ENCODE assay signal across 9 mouse cellular contexts in genomic region chr8:93011439-93011838, GRCm38 (mm10). TPM values are rescaled to one million over a fixed set of nuclear protein-coding genes. Genes with fewer than 3 reads are reported as not detected.
A peak's percentile ranks its signal among the peaks of the same experiment; 100 is the strongest.
DNase-seq lines count a peak whose midpoint lies in the region; ATAC-seq and TF ChIP-seq lines count a peak whose summit lies in the region.
"Had no signal": no experiment of that assay in that cellular context is flagged by ENCODE, and none has a peak within 500 bp of the region (broad histone marks: within the 10 kb centered on the region; RNA-seq: fewer than 3 reads in every experiment).

No protein-coding gene starts in this region.

- no peaks in the 10 kb centered on the region for H3K4me1 ChIP-seq in forebrain, postnatal 0 days (ENCODE audit: insufficient read depth)
- no peaks in the 10 kb centered on the region for H3K4me1 ChIP-seq in hindbrain, embryonic 11.5 days (replicated peaks; ENCODE audit: control insufficient read depth, insufficient read depth, low read length)

- peak; percentile 84 for ATAC-seq in forebrain, postnatal 0 days
- ATAC-seq in hindbrain, embryonic 11.5 days (ENCODE audit: low FRiP score) = peak; percentile 72; the same call in 1 of the 2 replicates

- H3K9ac ChIP-seq in forebrain, postnatal 0 days = no peak overlapping the region
- H3K9ac ChIP-seq in hindbrain, embryonic 11.5 days (ENCODE audit: low read depth, low read length) = no peak overlapping the region

- no peaks in the 10 kb centered on the region for H3K36me3 ChIP-seq in forebrain, postnatal 0 days (ENCODE audit: insufficient read depth)
- H3K36me3 ChIP-seq in hindbrain, embryonic 11.5 days (ENCODE audit: control insufficient read depth, insufficient read depth, low read length) = no peaks in the 10 kb centered on the region

- no peak overlapping the region for H3K27ac ChIP-seq in forebrain, postnatal 0 days (ENCODE audit: low read depth, low read length)
- H3K27ac ChIP-seq in hindbrain, embryonic 11.5 days (ENCODE audit: low read depth, low read length) = no peak overlapping the region

- WGBS in forebrain, postnatal 0 days = 6% methylated on average over 9 of the region's 9 CpGs
- WGBS in hindbrain, embryonic 11.5 days = 13% methylated on average over 9 of the region's 9 CpGs

- no peaks in the 10 kb centered on the region for H3K9me3 ChIP-seq in forebrain, postnatal 0 days (ENCODE audit: low read length)
- H3K9me3 ChIP-seq in hindbrain, embryonic 11.5 days (ENCODE audit: control insufficient read depth, low read length) = no peaks in the 10 kb centered on the region

- peak; percentile 98 for TF ChIP-seq CTCF in forebrain, postnatal 0 days (IDR thresholded peaks at IDR 0.05; ENCODE audit: low read depth)

- peak; percentile 4 for DNase-seq in MEL-GATA-1-ER (ENCODE audit: extremely low read depth, low read depth)
- DNase-seq in cerebellum, adult 11 months = peak; percentile 61
- DNase-seq in forebrain, postnatal 0 days = peak; percentile 92
- peak; percentile 96 for DNase-seq in hindbrain, embryonic 11.5 days (ENCODE audit: low spot score)
- DNase-seq in layer of hippocampus, postnatal 10 days (ENCODE audit: low spot score in 2 of 2) = peak; percentile 93
- peak; percentile 91 for DNase-seq in lung, postnatal 36 days
- peak; percentile 83 for DNase-seq in retina, postnatal 7 days (ENCODE audit: low read depth, low spot score)
- peak; percentile 85 for DNase-seq in urinary bladder, postnatal 25 days (ENCODE audit: low spot score)

- H3K27me3 ChIP-seq in forebrain, postnatal 0 days (ENCODE audit: insufficient read depth, low read length) = no peaks in the 10 kb centered on the region
- no peaks in the 10 kb centered on the region for H3K27me3 ChIP-seq in hindbrain, embryonic 11.5 days (ENCODE audit: control insufficient read depth, insufficient read depth, low read length)

- H3K4me2 ChIP-seq in forebrain, postnatal 0 days (ENCODE audit: low read depth) = no peak overlapping the region
- H3K4me2 ChIP-seq in hindbrain, embryonic 11.5 days (replicated peaks; ENCODE audit: low read depth, low read length) = no peak overlapping the region

- H3K4me3 ChIP-seq in forebrain, postnatal 0 days (ENCODE audit: low read depth, low read length) = no peak overlapping the region
- H3K4me3 ChIP-seq in hindbrain, embryonic 11.5 days (ENCODE audit: low read depth, low read length) = no peak overlapping the region

RNA-seq across cellular contexts. Expression of gene Ces1a, which starts 36.6 kb away (rescaled TPM):
- total RNA-seq in forebrain, postnatal 0 days (2014; rRNA removed) = not detected in 2 replicates
- not detected in 2 replicates for polyA plus RNA-seq in forebrain, postnatal 0 days (2015; fragmentation: Nextera tagmentation; extraction: Ambion mirVana)
- not detected in 2 replicates for polyA plus RNA-seq in hindbrain, embryonic 11.5 days (2014; fragmentation: Nextera tagmentation; extraction: Ambion mirVana)
- total RNA-seq in layer of hippocampus, postnatal 10 days (2021) = not detected
- polyA plus RNA-seq: heart, embryonic 14.5 days had no signal

RNA-seq across cellular contexts. Expression of gene Slc6a2, which starts 51.6 kb away (rescaled TPM):
- 0.08 TPM in 1 of 2 replicates, not detected in the other for total RNA-seq in forebrain, postnatal 0 days (2014; rRNA removed)
- not detected in 2 replicates for polyA plus RNA-seq in forebrain, postnatal 0 days (2015; fragmentation: Nextera tagmentation; extraction: Ambion mirVana)
- polyA plus RNA-seq in hindbrain, embryonic 11.5 days (2014; fragmentation: Nextera tagmentation; extraction: Ambion mirVana) = 0.19 and 0.49 TPM in 2 replicates
- total RNA-seq in layer of hippocampus, postnatal 10 days (2021) = under 1 TPM; 0.22 to 0.34 TPM
- polyA plus RNA-seq: heart, embryonic 14.5 days had no signal

Comparison
In these comparisons a context has a peak if more than half of its experiments do, and no peak if none do; other contexts are left out.
1. DNase-seq: peak in every context shown above with its lines; median percentile 96 in hindbrain, embryonic 11.5 days; 93 in layer of hippocampus, postnatal 10 days; 92 in forebrain, postnatal 0 days; 91 in lung, postnatal 36 days; 85 in urinary bladder, postnatal 25 days; 83 in retina, postnatal 7 days; 61 in cerebellum, adult 11 months; 4 in MEL-GATA-1-ER.